Mouse (Mus musculus) liver, adult 10 weeks (tissue): ENCODE measurements around the gene Sdhaf3. TPM values are rescaled to one million over a fixed set of nuclear protein-coding genes. Genes with fewer than 3 reads are reported as not detected.

Experiments used
- polyA plus RNA-seq: library from polyadenylated mRNA; stranded (reverse); fragments of 350-450 nt; fragmentation: Illumina TruSeq; extraction: RNeasy Lipid Tissue Mini Kit (QIAGEN cat#74804); gene quantifications from one replicate; pipeline ENCODE4 v1.2.3, GENCODE M21; 2014; ENCODE audit warnings: low read depth, low replicate concordance

Sdhaf3 gene
- polyA plus RNA-seq = 8.8 TPM

GRCm38 (mm10) chr6:6955764-6956561, at the start of gene Sdhaf3:
Gene Sdhaf3, plus strand, starts transcription at chr6:6956004.

Other genes with a start within 250 kb of the Sdhaf3 start
- gene Dlx6, start 92.7 kb upstream of the Sdhaf3 start, polyA plus RNA-seq = not detected
- not detected for gene Dlx5, start 73.9 kb upstream of the Sdhaf3 start, polyA plus RNA-seq